Mouse (Mus musculus) cerebellum, adult 18-20 months (tissue): ENCODE measurements around the gene Col6a5.

Experiments
- DNase-seq, 2 experiments: peaks; one replicate each; pipeline ENCODE4 v3.0.0; 2021

Gene Col6a5

DNA sequence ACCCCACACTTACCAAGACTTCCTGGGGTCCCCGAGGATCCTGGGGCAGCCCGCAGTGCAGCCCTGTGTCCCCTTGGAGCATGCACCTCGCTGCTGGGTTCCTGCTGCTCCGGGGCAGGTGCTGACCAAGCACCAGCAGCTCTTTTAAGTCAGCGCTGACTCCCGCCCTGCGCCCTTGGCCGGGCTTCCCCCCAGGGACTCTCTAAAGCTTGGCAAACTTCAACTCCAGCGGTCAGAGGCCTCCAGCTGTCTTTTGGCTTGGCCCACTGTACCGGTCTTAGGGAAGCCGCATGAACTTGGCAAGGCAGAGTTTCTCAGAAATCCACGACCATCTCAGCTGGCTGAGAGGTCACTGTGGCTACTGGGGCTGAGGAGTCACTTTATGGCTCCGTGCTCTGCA lies at the start of gene Col6a5:
Gene Col6a5 (minus strand): TSS at position 111 of the 400 bp plus-strand sequence.
- DNase-seq, result no peak

DNA sequence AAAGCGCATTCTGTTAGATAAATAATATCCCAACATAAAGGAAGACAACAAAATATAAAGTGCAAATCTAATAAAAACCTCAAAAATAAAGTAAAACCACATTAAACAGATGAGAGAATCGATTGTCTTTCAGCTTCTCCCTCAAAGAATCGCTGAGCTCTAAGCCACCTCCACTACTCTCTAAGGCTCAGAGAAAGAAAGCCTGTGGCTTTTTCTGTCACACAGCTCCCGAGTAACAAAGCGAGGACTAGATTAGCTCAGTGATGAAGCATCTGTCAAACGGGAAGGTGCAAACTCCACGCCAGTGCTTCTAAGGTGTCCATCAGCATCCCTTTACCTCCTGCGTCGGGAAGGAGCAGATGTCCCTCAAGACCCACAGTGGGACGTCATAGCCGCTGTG lies 37.5 kb upstream of the Col6a5 start:
- no peak for DNase-seq

DNA sequence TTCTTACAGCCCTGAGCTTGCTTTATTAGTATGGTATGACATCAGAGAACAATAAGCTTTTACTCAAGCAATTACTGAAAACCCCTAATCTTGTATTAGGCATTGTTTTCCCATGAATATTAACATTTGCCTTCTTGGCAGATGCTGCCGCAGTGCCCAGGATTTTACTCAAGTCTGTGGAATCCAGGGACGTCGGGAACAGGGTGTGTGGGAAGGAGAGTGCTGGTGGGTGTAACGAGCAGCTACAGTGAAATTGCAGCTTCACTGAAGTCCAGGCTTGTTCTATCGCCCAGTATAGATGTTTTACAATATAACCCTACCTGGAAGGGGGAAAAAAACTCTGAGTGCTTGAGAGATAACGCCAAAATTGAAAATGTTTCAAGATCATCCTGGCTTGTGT lies 32.0 kb upstream of the Col6a5 start:
- DNase-seq, result no peak

- DNase-seq, result no peak
These were observed 29.7 kb upstream of the Col6a5 start for GRCm38 (mm10) chr9:105990099-105990498.

DNA sequence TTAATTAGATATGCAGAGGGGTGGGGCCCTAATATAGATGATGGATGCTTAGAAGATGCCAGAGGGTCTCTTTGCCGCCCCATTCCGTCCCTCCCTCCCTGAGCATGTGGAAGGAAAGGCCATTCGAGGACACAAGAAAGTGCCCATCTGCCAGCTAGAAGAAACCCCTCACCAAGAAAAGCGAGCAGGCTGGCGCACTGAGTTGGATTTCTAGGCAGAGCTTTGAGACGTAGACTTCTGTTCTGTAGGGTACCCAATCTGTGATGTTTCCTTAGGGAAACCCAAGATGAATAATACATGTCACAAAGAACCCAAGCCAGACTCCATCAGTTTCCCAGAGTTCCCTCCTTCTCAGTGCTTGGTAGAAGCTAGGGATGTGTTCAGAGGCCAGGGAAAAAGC lies 29.0 kb upstream of the Col6a5 start:
- DNase-seq, result no peak

DNA sequence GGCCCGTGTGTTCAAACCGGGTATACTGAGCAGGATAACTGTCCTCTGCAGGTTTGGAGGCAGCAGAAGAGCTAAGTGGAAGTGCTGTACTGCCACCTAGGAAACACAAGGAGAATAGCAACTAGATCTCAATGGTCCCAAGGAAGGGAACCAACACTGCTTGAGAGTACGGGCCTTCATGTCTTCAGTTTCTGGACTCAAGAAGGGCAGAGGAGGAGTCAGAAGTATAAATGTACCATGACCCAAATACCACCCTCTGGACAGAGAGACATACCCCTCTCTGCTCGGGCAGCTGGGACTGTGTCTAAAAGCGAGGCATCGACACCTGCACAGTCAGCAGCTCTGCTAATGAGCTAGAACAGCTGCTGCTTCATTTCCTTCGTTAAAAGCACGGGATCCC lies 27.7 kb upstream of the Col6a5 start:
- DNase-seq, result no peak

DNA sequence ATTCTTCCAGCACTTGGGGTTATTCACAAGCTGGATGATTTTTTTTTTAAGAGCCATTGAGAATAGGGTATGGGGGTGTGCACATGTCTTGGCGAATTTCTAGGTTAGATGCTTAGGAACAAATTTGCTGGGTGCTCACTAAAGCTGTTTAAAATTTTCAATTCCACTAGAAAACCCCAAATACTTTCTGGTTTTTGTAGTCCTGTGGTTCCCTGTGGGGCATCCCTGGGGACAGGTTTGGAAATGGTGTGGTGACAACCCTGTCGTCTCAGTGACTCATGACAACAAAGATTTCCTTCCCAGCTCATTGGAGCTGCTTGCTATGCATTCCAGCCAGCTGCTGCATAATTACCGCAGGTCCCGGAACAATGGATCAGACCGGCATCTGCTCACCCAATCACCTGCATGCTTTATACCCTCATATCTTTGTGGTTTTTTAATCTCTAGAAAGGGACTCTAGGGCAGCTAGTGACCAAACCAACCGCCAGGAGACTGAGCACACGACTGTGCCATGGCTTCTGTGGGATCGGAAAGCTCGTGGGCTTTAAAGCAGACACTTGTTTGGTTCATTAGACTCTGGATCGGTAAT lies 24.6 kb upstream of the Col6a5 start:
- DNase-seq, result no peak

DNA sequence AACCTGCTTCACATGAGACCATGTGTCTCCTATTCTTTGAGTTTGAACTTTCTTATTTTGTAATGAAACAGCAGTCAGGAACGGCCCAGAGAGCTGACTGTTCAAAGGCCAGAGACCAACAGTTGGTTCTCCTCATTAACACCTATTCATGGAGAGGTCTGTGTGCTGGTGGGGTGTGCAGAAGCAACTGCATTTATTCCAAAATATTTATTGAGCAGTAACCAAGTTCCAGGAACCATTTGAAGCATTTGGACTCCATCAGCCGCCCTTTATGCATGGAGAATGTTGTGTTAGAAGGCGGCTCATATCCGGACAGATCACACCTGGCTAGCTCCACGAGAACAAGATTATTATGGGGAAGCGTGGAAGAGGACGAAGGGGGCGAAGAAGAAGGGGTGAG lies 18.0 kb upstream of the Col6a5 start:
- no peak for DNase-seq

DNA sequence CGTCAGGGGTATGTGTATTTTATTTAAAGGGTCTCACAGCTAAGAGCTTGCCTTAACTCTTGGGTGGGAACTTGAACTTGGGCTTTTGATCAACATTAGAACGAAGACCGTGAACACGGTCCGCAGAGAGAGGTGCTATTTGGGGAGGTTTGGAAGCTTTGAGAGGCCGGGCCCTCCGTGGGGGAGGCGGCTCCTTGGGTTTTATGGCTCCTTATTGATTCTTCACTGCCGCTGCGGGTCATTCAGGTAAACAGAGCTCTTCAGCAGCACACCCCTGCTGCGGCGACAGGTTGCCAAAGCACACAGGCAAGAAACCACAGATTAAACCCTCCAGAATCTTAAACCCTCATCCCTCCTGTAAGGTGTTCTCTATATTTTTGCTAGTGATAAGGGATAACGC lies 16.4 kb upstream of the Col6a5 start:
- DNase-seq, result no peak

DNA sequence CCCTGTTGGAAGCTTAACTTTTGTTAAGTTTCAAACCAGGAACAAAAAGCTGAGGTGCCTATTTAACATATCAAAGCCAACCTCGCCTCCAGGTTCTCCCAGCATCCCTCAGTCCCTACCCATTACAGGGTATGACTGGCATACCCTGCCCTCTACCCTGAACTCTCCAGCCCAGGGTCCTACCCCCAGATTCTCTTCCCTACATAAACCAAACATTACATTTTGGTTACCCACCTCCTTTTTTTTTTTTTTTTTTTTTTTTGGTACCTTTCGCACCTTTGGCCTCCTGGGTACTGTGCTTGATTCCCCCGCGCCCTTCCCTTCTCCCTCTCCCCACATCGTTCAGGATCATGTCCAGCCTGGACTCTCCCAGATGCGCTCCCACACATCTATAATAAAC lies 15.9 kb upstream of the Col6a5 start:
- no peak for DNase-seq

- DNase-seq, result no peak
These were observed 13.3 kb upstream of the Col6a5 start for GRCm38 (mm10) chr9:105973736-105974135.

GRCm38 (mm10) chr9:105972031-105972430 lies 11.6 kb upstream of the Col6a5 start:
- no peak for DNase-seq

GRCm38 (mm10) chr9:105971351-105971894 lies 11.0 kb upstream of the Col6a5 start:
- no peak for DNase-seq

GRCm38 (mm10) chr9:105970901-105971300 lies 10.5 kb upstream of the Col6a5 start:
- no peak for DNase-seq

DNA sequence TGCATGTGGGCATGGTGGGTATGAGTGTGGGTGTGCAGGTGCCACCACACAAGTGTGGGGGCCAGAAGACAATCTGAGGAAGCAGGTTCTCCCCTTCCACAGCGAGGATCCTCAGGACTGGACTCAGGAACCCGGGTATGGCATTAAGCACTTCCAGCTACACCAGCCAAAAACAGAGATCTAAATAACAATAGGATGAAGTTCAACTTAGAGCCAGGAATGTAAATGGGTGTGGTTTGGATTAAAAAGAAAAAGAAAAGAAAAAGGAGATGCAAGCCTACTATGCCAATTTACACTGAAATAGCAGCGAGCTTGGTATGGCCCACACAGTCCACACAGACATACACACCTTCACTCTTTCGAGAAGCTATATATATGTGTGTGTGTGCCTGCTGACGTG lies 7.5 kb upstream of the Col6a5 start:
- no peak for DNase-seq

DNA sequence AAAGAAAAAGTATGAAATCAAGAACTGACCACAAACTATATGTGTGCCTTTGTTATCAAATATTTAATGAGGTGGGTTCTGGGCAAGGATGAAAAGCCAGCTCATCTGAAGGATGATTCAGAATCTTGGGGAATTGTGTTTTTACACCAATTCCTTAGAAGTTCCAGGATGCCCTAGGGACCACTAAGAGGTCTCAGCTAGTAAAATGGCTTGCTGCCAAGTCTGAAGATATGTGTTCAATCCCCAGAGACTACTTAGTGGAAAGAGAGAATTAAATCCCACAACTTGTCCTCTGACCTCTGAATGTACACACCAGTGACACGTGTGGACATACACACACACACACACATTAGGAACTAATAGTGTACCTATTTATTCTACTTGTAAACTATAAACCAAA lies 1.3 kb downstream of the Col6a5 start:
- no peak for DNase-seq

GRCm38 (mm10) chr9:105949755-105950154 lies 10.7 kb downstream of the Col6a5 start:
- DNase-seq, result no peak

- DNase-seq, result no peak
These were observed 12.9 kb downstream of the Col6a5 start for GRCm38 (mm10) chr9:105947577-105947976.

DNA sequence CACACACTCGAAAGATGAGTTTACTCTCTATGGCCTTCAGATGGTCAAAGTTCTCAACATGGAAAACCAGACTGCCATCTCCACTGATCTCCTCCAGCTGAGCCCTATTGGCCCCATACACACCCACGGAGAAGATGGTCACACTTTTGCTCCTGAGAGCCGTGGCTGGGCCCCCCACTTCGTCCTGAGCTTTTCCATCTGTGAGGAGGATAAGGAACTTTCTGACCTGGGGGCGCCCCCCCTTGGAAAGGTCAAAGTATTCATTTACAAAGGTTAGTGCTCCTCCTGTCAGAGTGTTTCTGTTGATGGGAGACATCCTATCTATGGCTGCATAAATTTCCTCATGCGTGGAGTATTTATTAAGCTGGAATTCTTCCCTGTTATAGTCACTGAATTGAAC lies 26.6 kb downstream of the Col6a5 start:
- DNase-seq, result no peak

DNA sequence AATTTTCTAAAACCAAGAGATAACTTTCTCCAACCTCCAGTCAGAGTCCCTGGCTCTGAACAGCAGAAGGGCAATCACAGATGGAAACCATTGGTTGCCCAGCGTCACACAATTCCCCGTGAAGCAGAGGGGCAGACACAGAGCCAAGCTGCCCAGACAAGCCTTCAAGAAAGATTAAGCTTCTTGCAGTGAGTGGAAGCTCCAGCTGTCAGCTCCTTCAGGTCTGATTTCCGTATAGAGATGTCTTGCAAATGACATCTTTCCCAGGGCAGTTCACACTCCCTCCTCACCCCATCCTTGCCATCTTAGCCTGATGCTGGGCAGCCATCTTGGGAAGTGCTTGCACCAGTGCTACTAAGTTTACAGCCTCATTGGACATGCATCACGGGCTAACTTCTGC lies 31.2 kb downstream of the Col6a5 start:
- no peak for DNase-seq

GRCm38 (mm10) chr9:105928406-105929071 lies 31.9 kb downstream of the Col6a5 start:
- DNase-seq, result no peak

DNA sequence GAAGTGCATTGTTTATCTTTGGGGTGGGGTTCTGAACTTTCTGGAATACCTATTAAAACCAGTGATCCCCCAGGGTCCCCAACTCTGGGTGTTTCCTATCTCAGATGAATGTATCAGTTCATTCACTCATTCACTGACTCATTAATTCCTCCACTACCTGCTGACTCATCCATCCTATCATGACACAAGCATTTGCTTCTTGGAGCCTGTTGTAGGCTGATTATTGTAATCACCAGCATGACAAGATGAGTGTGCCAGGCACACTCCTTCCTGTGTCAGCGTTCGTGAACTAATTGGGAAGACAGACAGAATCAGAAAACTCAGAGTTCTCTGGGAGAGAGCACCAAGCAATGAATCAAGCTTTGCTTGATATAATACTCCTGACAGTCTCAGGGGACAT lies 36.8 kb downstream of the Col6a5 start:
- DNase-seq, result no peak

DNA sequence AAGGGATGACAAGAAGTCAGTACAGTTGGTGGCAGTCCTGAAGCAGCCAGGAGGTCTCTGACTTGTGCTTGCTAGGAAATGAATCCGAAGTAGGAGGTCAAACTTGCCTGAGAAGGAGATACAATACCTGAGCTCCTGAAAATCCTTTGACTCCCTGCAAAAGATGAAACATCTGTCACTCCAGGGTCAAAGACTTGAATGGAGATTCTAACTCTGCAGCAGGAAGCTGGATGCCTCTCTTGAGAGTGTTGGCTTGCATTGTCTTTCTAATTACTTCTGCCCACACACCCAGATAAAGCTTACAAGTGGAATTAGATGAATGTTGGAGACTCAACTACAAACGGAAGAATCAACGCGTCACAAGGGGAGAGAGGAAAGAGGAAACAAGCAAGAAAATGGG lies 45.3 kb downstream of the Col6a5 start:
- DNase-seq, result no peak

DNA sequence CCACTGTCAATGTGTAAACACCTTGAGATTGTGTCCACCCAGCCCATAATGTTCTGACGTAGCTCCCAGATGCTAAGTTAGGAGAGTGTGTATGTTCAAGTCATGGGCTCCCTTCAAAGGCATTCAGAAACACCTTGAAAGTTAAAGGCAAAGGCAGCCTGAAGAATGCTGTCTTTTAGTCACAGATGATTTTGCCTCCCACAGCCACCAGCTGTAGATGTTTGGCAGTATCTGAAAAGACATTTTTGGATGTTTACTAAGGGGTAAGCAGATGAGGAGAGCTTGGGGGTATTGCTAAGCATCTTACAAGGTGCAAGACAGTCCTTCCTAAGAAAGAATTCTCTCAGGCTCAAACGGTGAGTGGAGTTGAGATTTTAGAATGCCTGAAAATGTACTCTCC lies 50.3 kb downstream of the Col6a5 start:
- no peak for DNase-seq

- DNase-seq, result no peak
These were observed 51.1 kb downstream of the Col6a5 start for GRCm38 (mm10) chr9:105909352-105909751.
